Mouse (Mus musculus) lung, adult 2 months (tissue): Measurements from ENCODE around the gene Mettl7a2. TPM values are rescaled to one million over a fixed set of nuclear protein-coding genes. Genes with fewer than 3 reads are reported as not detected.

Experiments
- DNase-seq: peaks from one replicate; pipeline ENCODE4 v3.0.0; 2022
- H3K4me1 ChIP-seq: fragments of 200-500 bp; 2 replicates; pipeline ENCODE4 v1.6.1; 2011; ENCODE audit warnings: low read length; ENCODE audit not compliant: control insufficient read depth, insufficient read depth
- H3K4me3 ChIP-seq: fragments of 200-500 bp; replicated peaks from 2 replicates; pipeline ENCODE3; 2011; ENCODE audit warnings: low read depth, mild to moderate bottlenecking, control low read depth, low read length; ENCODE audit errors: extremely low read depth
- CTCF ChIP-seq: fragments of 200-500 bp; IDR thresholded peaks from 2 replicates; pipeline ENCODE4 v1.5.1; 2011; ENCODE audit warnings: mild to moderate bottlenecking, low read length, control low read depth; ENCODE audit not compliant: insufficient read depth
- POLR2A ChIP-seq: fragments of 200-500 bp; IDR thresholded peaks from 2 replicates; pipeline ENCODE4 v1.6.1; 2011; ENCODE audit warnings: low read depth, mild to moderate bottlenecking, control low read depth, low read length, borderline replicate concordance; ENCODE audit errors: extremely low read depth
- WGBS: fragments of 180-500 bp; shearing (Covaris S2); methylation state at CpG from one replicate; pipeline ENCODE4 v1.1.7; 2018; 5-methylcytosine and 5-hydroxymethylcytosine counted together
- polyA plus RNA-seq: library from polyadenylated mRNA; depleted of rRNA; stranded (reverse); fragments of >200 nt; gene quantifications from 2 replicates; pipeline ENCODE4 v1.2.3, GENCODE M21; 2012

The Mettl7a2 gene
- polyA plus RNA-seq, 1 experiment = not detected

- no peak overlapping the region for H3K4me3 ChIP-seq
- H3K4me1 ChIP-seq = no peaks in the 10 kb centered on the region
- 73% methylated on average over 8 of the region's 8 CpGs for WGBS
- TF ChIP-seq POLR2A = no peak
- no peak for TF ChIP-seq CTCF
- DNase-seq = no peak
Observed at GRCm38 (mm10) chr15:100379658-100380057, 26.7 kb downstream of the Mettl7a2 start.

GRCm38 (mm10) chr15:100380104-100380503 is 27.1 kb downstream of the Mettl7a2 start:
- 61% methylated on average over 2 of the region's 2 CpGs for WGBS
- no peak for DNase-seq
- Histone ChIP-seq H3K4me1 (no peaks in the 10 kb centered on the region), H3K4me3 (no peak overlapping the region)
- TF ChIP-seq POLR2A = no peak
- TF ChIP-seq CTCF = no peak

GRCm38 (mm10) chr15:100385705-100386104 is 32.7 kb downstream of the Mettl7a2 start:
- Histone ChIP-seq H3K4me1 (peaks cover 3% of the 10 kb centered on the region; the same call in 1 of the 2 replicates), H3K4me3 (no peak overlapping the region)
- WGBS = 86% methylated on average over 9 of the region's 9 CpGs
- DNase-seq = no peak
- TF ChIP-seq POLR2A (no peak), CTCF (no peak)

- TF ChIP-seq POLR2A (no peak), CTCF (no peak)
- peak; percentile 34 for DNase-seq
- WGBS = 72% methylated on average over 17 of the region's 17 CpGs
- H3K4me1 ChIP-seq = peaks cover 3% of the 10 kb centered on the region; the same call in 1 of the 2 replicates
- H3K4me3 ChIP-seq = no peak overlapping the region
Observed at GRCm38 (mm10) chr15:100387544-100388223, 34.7 kb downstream of the Mettl7a2 start.

- DNase-seq = no peak
- Histone ChIP-seq H3K4me3 (no peak overlapping the region), H3K4me1 (peaks cover 3% of the 10 kb centered on the region; the same call in 1 of the 2 replicates)
- WGBS = 69% methylated on average over 16 of the region's 16 CpGs
- no peak for TF ChIP-seq POLR2A
- no peak for TF ChIP-seq CTCF
Observed at GRCm38 (mm10) chr15:100388224-100388835, 35.3 kb downstream of the Mettl7a2 start.

- Histone ChIP-seq H3K4me1 (peaks cover 3% of the 10 kb centered on the region; the same call in 1 of the 2 replicates), H3K4me3 (no peak overlapping the region)
- 70% methylated on average over 9 of the region's 9 CpGs for WGBS
- DNase-seq = no peak
- TF ChIP-seq CTCF = no peak
- TF ChIP-seq POLR2A = no peak
Observed at GRCm38 (mm10) chr15:100388886-100389285, 35.9 kb downstream of the Mettl7a2 start.

GRCm38 (mm10) chr15:100391066-100391465 is 38.1 kb downstream of the Mettl7a2 start:
- H3K4me3 ChIP-seq = no peak overlapping the region
- WGBS = 66% methylated on average over 7 of the region's 7 CpGs
- TF ChIP-seq CTCF (no peak), POLR2A (no peak)
- H3K4me1 ChIP-seq = peaks cover 3% of the 10 kb centered on the region; the same call in 1 of the 2 replicates
- DNase-seq = no peak

GRCm38 (mm10) chr15:100391599-100391998 is 38.6 kb downstream of the Mettl7a2 start:
- DNase-seq = no peak
- TF ChIP-seq CTCF (no peak), POLR2A (no peak)
- peaks cover 3% of the 10 kb centered on the region; the same call in 1 of the 2 replicates for H3K4me1 ChIP-seq
- WGBS = 80% methylated on average over 7 of the region's 7 CpGs
- no peak overlapping the region for H3K4me3 ChIP-seq

GRCm38 (mm10) chr15:100393016-100393415 is 40.0 kb downstream of the Mettl7a2 start:
- Histone ChIP-seq H3K4me1 (peaks cover 3% of the 10 kb centered on the region; the same call in 1 of the 2 replicates), H3K4me3 (no peak overlapping the region)
- no peak for DNase-seq
- TF ChIP-seq CTCF = no peak
- TF ChIP-seq POLR2A = no peak
- 79% methylated on average over 11 of the region's 11 CpGs for WGBS

- Histone ChIP-seq H3K4me1 (no peaks in the 10 kb centered on the region), H3K4me3 (no peak overlapping the region)
- no peak for DNase-seq
- WGBS = 95% methylated on average over 3 of the region's 3 CpGs
- no peak for TF ChIP-seq CTCF
- TF ChIP-seq POLR2A = no peak
Observed at GRCm38 (mm10) chr15:100395561-100395960, 42.6 kb downstream of the Mettl7a2 start.

- no peak for TF ChIP-seq POLR2A
- TF ChIP-seq CTCF = no peak
- WGBS = 78% methylated on average over 16 of the region's 16 CpGs
- no peak for DNase-seq
- H3K4me1 ChIP-seq = 0 out of 2 replicates have a peak, but pooled peaks cover 2% of the 10 kb centered on the region
- H3K4me3 ChIP-seq = no peak overlapping the region
Observed at GRCm38 (mm10) chr15:100400592-100401250, 47.7 kb downstream of the Mettl7a2 start.
